Mouse (Mus musculus) forebrain, embryonic 16.5 days (tissue): ENCODE measurements around the gene Papln. TPM values are rescaled to one million over a fixed set of nuclear protein-coding genes. Genes with fewer than 3 reads are reported as not detected.
A peak's percentile ranks its signal among the peaks of the same experiment; 100 is the strongest.

Experiments used
- ATAC-seq: fragments of 200-750 bp; cut with Nextera tagmentation; 2 replicates; pipeline ENCODE4 v1.8.0; 2017; ENCODE audit warnings: mild to moderate bottlenecking, moderate library complexity
- H3K27ac ChIP-seq: fragments of 300-500 bp; sonication (generic); 2 replicates; pipeline ENCODE4 v1.5.1; 2014; ENCODE audit warnings: low read length, control low read depth
- H3K27me3 ChIP-seq: fragments of 300-500 bp; sonication (generic); replicated peaks from 2 replicates; pipeline ENCODE4 v1.6.1; 2014; ENCODE audit warnings: low read length; ENCODE audit not compliant: control insufficient read depth, insufficient read depth
- H3K36me3 ChIP-seq: fragments of 300-500 bp; sonication (generic); 2 replicates; pipeline ENCODE4 v1.6.1; 2014; ENCODE audit not compliant: control insufficient read depth, insufficient read depth
- H3K4me1 ChIP-seq: fragments of 300-500 bp; sonication (generic); replicated peaks from 2 replicates; pipeline ENCODE4 v1.6.1; 2014; ENCODE audit warnings: low read length; ENCODE audit not compliant: control insufficient read depth, insufficient read depth
- H3K4me2 ChIP-seq: fragments of 300-500 bp; sonication (generic); 2 replicates; pipeline ENCODE4 v1.6.1; 2014; ENCODE audit warnings: mild to moderate bottlenecking, low read length, control low read depth
- H3K4me3 ChIP-seq: fragments of 300-500 bp; sonication (generic); replicated peaks from 2 replicates; pipeline ENCODE4 v1.5.1; 2014; ENCODE audit warnings: mild to moderate bottlenecking, low read length, control low read depth
- H3K9ac ChIP-seq: fragments of 300-500 bp; sonication (generic); replicated peaks from 2 replicates; pipeline ENCODE4 v1.6.1; 2014; ENCODE audit warnings: low read depth, low read length, control low read depth
- H3K9me3 ChIP-seq: fragments of 300-500 bp; sonication (generic); 2 replicates; pipeline ENCODE4 v1.6.1; 2016; ENCODE audit warnings: low read length; ENCODE audit not compliant: control insufficient read depth
- WGBS: fragments of 180-500 bp; shearing (Covaris S2); extraction: QIAGEN DNeasy Blood & Tissue Kit; methylation state at CpG from one replicate; pipeline ENCODE4 v1.1.7; 2014; 5-methylcytosine and 5-hydroxymethylcytosine counted together
- polyA plus RNA-seq: library from polyadenylated mRNA; unstranded; fragments of >200 nt; fragmentation: Nextera tagmentation; extraction: Ambion mirVana; gene quantifications from 2 replicates; pipeline ENCODE4 v1.2.1, GENCODE M21; 2015

Papln gene
- polyA plus RNA-seq, 1 experiment from 2014 or later = 0.30 TPM

DNA sequence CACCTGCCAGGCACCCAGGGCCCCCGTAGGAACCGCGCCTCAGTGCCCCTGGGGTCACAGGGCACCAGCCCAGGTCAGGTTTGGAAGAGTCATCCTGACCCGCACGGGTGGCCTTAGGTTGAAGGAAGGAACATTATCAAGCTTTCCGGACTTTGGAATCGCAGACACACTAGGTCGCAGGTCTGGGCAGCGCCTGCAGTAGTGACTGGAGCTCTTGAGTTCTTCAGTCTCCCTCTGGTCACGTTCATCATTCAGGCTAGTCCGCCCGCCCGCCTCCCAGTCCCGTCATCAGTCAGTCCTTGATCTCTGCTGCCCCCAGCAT, 571 bp downstream of the Papln start:
- Histone ChIP-seq H3K4me2 (peak overlapping the region; percentile 54), H3K27ac (no peak overlapping the region), H3K9me3 (no peaks in the 10 kb centered on the region), H3K27me3 (no peaks in the 10 kb centered on the region), H3K36me3 (no peaks in the 10 kb centered on the region), H3K9ac (0 out of 2 replicates have a peak overlapping the region, but pooled peaks have one; percentile 1), H3K4me3 (peak overlapping the region; percentile 31), H3K4me1 (peaks cover 16% of the 10 kb centered on the region)
- ATAC-seq = 0 out of 2 replicates have a peak, but pooled peaks have one; percentile 6
- WGBS = 11% methylated on average over 14 of the region's 14 CpGs

- no peaks in the 10 kb centered on the region for H3K9me3 ChIP-seq
- no peak overlapping the region for H3K4me3 ChIP-seq
- no peak overlapping the region for H3K9ac ChIP-seq
- no peak overlapping the region for H3K4me2 ChIP-seq
- no peaks in the 10 kb centered on the region for H3K36me3 ChIP-seq
- H3K27ac ChIP-seq = no peak overlapping the region
- H3K4me1 ChIP-seq = peaks cover 16% of the 10 kb centered on the region
- ATAC-seq = no peak
- no peaks in the 10 kb centered on the region for H3K27me3 ChIP-seq
- WGBS = 84% methylated on average over 10 of the region's 10 CpGs
Measured at GRCm38 (mm10) chr12:83764519-83764918, 1.1 kb downstream of the Papln start.

- Histone ChIP-seq H3K4me3 (no peak overlapping the region), H3K4me2 (no peak overlapping the region), H3K9me3 (no peaks in the 10 kb centered on the region), H3K36me3 (no peaks in the 10 kb centered on the region), H3K27ac (no peak overlapping the region), H3K4me1 (peaks cover 22% of the 10 kb centered on the region), H3K9ac (no peak overlapping the region), H3K27me3 (no peaks in the 10 kb centered on the region)
- ATAC-seq = no peak
- 83% methylated on average over 13 of the region's 13 CpGs for WGBS
Measured at GRCm38 (mm10) chr12:83765965-83766603, 2.6 kb downstream of the Papln start.

DNA sequence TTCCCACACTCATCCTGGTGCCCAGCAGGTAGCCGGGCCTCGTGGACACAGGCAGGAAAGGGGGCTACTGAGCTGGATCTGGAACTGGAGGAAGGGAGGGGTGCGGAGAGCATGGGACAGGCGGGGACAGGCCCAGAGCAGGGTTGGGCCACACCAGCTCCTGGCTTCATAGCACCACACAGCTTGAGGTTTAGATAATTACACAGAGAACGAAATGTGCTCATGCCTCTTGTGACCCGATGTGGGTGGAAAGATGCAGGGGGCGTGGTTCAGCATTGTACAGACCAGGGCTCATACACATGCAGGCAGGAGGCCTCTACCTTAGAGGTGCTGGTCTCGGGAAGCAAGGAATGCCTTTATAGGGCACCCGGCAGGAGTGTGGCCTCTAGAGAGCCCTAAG, 4.4 kb downstream of the Papln start:
- 64% methylated on average over 9 of the region's 9 CpGs for WGBS
- H3K27me3 ChIP-seq = no peaks in the 10 kb centered on the region
- H3K27ac ChIP-seq = no peak overlapping the region
- no peak overlapping the region for H3K9ac ChIP-seq
- peaks cover 22% of the 10 kb centered on the region for H3K4me1 ChIP-seq
- H3K36me3 ChIP-seq = no peaks in the 10 kb centered on the region
- no peak overlapping the region for H3K4me3 ChIP-seq
- no peak for ATAC-seq
- no peaks in the 10 kb centered on the region for H3K9me3 ChIP-seq
- H3K4me2 ChIP-seq = no peak overlapping the region

DNA sequence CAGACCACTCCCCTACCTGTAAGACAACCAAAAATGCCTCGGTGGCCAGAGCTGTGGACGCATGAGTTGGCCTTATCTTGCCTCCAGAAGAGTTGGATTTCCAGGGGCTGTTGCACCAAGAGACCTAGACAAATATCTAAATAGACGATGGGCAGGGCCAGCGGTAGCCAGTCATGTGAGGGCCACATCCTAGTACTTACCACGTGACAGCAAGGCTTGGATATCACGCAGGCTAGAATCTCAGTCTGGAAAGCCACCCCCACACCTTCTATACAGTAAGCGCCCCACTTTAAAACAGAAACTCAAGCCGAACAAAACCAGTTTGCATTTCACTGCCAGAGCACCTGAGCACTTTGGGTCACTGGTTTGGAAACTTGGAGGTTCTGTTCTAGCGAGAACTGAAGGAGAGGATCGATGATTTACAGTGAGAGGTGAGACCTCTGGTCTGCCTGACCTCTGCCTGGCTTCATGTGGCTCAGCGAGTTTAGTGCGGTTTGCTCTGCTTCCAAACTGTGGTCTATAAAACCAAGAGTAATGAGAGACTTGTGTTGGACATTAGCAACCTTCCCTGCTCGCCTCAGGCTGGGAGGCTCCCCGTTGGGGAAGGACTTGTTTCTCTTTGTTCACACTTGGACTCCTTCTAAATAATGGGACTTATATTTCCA, 4.9 kb downstream of the Papln start:
- WGBS = 87% methylated on average over 14 of the region's 14 CpGs

GRCm38 (mm10) chr12:83770418-83771256, 7.2 kb downstream of the Papln start:
- 5% methylated on average over 25 of the region's 25 CpGs for WGBS
- H3K9ac ChIP-seq = no peak overlapping the region
- no peak overlapping the region for H3K27ac ChIP-seq
- H3K36me3 ChIP-seq = no peaks in the 10 kb centered on the region
- H3K4me2 ChIP-seq = peak overlapping the region; percentile 3
- H3K4me1 ChIP-seq = peaks cover 6% of the 10 kb centered on the region; the same call in 1 of the 2 replicates
- no peaks in the 10 kb centered on the region for H3K27me3 ChIP-seq
- no peak overlapping the region for H3K4me3 ChIP-seq
- ATAC-seq = peak; percentile 74
- H3K9me3 ChIP-seq = no peaks in the 10 kb centered on the region

More for the DNA sequence above, 4.9 kb downstream of the Papln start:
- Histone ChIP-seq H3K4me1 (peaks cover 16% of the 10 kb centered on the region), H3K36me3 (no peaks in the 10 kb centered on the region), H3K4me3 (no peak overlapping the region), H3K9me3 (no peaks in the 10 kb centered on the region), H3K4me2 (no peak overlapping the region), H3K27ac (no peak overlapping the region), H3K9ac (no peak overlapping the region), H3K27me3 (no peaks in the 10 kb centered on the region)
- no peak for ATAC-seq

GRCm38 (mm10) chr12:83775621-83776020, 12.2 kb downstream of the Papln start:
- no peak for ATAC-seq
- 58% methylated on average over 12 of the region's 12 CpGs for WGBS
- no peaks in the 10 kb centered on the region for H3K9me3 ChIP-seq
- H3K4me2 ChIP-seq = no peak overlapping the region
- H3K27me3 ChIP-seq = no peaks in the 10 kb centered on the region
- no peaks in the 10 kb centered on the region for H3K36me3 ChIP-seq
- no peak overlapping the region for H3K9ac ChIP-seq
- H3K4me1 ChIP-seq = peaks cover under 1% of the 10 kb centered on the region; the same call in 1 of the 2 replicates
- no peak overlapping the region for H3K4me3 ChIP-seq
- no peak overlapping the region for H3K27ac ChIP-seq

DNA sequence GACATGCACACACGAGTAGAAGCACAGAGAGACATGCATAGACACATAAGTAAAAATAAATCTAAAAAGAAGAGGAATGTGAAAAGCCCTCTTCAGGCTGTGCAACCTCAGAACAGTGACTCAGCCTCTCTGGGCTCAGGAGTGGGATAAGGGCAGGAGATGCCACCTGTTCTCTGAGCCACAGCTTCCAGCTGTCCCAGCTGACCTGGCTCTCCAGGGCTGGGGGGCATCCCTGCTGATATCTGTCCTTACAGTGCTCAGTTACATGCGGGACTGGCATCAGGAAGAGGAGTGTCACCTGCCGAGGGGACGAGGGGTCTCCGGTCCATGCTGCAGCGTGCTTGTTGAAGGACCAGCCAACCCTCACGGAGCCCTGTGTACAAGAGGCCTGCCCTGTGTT, 13.3 kb downstream of the Papln start:
- Histone ChIP-seq H3K4me3 (no peak overlapping the region), H3K9me3 (no peaks in the 10 kb centered on the region), H3K4me2 (no peak overlapping the region), H3K27ac (no peak overlapping the region), H3K4me1 (no peaks in the 10 kb centered on the region), H3K27me3 (no peaks in the 10 kb centered on the region), H3K36me3 (no peaks in the 10 kb centered on the region), H3K9ac (no peak overlapping the region)
- no peak for ATAC-seq
- 85% methylated on average over 7 of the region's 7 CpGs for whole genome bisulfite sequencing

GRCm38 (mm10) chr12:83780181-83780580, 16.7 kb downstream of the Papln start:
- Histone ChIP-seq H3K4me1 (no peaks in the 10 kb centered on the region), H3K27me3 (no peaks in the 10 kb centered on the region), H3K27ac (no peak overlapping the region), H3K9ac (no peak overlapping the region), H3K4me3 (no peak overlapping the region), H3K36me3 (no peaks in the 10 kb centered on the region), H3K9me3 (no peaks in the 10 kb centered on the region), H3K4me2 (no peak overlapping the region)
- no peak for ATAC-seq
- 95% methylated on average over 3 of the region's 3 CpGs for WGBS
